Mouse (Mus musculus): ENCODE results near the gene Spred3.

Spred3 gene

DNA sequence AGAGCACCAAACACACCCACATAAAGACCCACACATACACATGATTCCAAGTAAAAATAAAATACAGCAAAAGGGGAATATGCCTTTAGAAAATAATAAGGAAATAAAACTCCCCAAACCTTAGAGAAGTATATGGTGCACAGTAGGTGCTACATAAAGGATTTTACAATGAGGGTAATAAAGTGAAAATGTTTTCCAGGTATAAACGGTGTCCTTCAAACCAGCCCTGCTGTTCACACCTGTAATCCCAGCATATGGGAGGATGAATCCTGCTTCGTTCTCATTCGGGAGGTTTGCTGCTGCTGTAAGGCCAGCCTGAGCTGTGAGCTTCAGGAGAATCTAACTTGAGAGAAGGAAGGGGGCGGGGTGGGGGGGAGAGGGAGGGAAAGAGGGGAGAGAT lies 36.0 kb downstream of the Spred3 start:
- DNase-seq (ENCODE audit: low read depth, low spot score), result no peak

DNA sequence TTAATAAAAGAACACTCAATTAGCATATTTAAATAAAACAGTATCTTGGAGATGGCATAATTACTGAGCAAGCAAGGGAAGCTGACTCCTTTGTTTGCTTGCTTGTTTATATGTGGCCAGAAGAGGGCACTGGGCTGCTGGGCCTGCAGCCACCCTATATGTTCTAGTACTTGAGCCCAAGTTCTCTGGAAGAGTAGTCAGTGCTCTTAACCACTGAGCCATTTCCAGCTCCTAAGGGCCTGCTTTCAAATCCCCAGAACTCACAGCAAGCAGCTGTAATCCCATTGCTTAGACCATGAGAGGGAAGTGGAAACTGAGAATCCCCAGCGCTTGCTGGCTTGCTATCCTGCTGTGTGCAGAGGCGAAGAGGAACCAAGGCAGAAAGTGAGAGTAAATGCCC lies 41.5 kb downstream of the Spred3 start:
- no peak for DNase-seq (ENCODE audit: low read depth, low spot score)

DNA sequence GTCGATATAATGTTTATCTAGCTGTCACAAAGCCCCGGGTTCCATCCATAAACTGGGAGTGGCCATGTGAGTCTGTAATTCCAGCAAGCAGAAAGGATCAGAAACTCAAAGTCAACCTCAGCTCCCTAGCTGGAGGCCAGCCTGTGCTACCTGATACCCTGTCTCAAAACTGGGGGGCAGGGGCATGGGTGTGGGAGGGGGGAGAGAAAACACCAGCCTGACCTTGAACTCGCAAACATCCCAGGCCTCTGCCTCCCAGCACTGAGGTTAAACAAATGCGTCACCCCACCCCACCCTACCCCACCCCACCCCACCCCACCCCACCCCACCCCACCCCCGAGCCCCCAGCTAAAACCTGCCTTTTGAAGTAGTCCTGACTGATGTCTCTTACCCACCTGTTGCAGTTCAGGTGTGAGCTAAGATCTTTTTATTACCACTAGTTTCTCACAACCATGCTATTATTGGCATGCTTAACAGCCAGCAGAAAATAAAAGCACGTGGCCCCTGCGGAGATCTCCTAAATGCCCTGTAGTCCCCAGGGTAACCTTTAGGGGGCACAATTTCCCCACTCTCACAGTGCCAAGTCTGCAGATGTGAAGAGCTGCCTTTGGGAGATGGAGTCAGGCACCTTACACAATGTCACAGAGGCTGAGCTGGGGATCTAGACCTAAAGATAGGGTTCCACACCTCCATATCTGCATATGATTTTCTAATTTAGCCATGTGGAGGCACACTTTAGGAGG lies 43.9 kb downstream of the Spred3 start:
- peak; percentile 30 for DNase-seq (ENCODE audit: low read depth, low spot score)

DNA sequence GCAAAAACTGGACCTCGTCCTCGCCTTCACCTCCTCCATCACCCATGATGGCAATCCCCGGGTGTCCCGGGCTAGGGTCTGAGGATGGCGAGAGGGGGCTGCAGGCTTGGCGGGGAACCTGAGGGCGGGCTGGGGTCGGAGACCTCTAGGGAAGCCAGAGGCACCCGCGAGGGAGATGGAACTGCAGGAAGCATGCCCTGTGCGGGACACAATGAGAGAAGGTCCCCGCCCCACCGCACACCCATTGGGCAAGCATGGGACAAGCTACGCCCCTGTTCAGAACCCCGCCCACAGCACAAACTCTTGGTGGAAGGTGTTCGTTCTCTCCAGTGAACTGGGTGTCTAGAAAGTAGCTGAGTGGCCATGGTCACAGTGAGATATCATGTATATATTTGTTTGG lies 45.2 kb downstream of the Spred3 start, which contains the start of gene Ryr1:
TSS of gene Ryr1 (minus strand) at position 210 of the 400 bp plus-strand sequence.
- DNase-seq (ENCODE audit: low read depth, low spot score), result no peak

DNA sequence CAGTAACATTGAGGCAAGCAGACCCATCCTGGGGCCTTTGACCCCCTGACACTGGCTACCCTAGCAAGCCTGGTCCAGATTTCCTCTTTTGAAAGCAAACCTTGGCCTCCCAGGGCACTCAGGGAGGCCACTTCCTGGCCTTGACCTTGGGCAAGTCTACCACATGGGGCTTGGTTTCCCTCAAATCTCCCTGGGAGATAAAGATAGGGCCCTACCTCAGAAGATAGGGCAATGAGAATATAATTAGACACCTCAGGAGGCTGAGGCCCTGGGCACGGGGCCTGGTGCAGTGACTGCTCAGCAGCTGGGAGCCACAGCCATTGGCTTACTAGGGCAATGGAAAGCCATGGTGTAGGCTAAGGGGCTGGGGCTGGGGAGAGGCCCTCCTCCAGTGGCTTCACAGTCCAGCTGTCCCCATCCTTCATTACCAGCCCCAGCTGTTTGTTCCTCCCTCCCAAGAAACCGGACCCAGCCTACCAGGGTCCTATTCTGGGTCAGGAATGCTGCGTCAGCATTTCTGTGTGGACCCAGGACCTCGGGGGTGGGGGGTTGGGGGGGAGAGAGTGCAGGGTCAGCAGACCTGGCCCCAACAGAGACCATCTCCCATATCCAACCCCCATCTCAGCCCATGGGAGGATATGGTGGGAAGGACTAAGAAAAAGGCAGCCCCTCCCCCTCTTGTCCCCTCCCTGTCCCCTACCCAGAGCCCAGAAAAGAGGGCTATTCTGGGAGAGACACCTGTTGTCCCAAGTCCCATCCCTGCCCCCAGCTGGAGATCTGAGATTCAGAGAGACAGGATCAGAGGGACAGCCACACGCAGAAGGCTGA lies 46.5 kb downstream of the Spred3 start:
- DNase-seq (ENCODE audit: low read depth, low spot score), result no peak

DNA sequence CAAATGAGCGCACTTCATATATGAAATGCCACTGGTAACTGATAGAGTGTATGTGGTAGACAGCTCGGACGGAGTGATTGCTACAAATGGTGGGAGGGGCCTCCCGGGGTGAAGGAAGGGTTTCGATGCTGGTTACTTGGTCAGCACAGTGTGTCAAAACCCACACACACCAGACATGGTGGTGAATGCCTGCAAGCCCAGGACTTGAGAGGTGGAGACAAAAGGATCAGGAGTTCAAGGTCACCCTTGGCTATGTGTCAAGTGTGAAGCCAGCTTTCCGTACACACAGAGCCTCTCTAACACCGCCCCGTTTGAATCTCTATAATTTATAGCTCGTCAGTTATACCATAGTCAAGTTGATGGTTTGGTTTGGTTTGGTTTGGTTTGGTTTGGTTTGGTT lies 47.4 kb downstream of the Spred3 start:
- no peak for DNase-seq (ENCODE audit: low read depth, low spot score)

DNA sequence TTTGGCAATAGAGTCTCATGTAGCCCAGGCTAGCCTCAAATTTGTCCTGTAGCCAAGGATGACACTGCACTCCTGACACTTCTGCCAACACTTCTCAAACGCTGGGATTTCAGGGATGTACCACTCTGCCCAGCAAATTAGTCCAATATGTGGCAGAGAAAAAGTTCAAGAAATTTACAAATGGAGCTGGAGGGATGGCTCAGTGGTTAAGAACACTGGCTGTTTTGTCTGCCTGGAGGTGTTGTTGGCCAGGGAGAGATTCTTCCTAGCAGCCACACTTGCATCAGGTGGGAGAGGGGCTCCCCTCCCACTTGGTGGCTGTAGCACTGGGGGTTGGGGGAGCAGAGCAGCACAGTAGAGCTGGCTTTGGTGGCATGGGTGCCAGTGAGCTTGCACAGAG lies 50.7 kb downstream of the Spred3 start:
- DNase-seq (ENCODE audit: low read depth, low spot score), result no peak

DNA sequence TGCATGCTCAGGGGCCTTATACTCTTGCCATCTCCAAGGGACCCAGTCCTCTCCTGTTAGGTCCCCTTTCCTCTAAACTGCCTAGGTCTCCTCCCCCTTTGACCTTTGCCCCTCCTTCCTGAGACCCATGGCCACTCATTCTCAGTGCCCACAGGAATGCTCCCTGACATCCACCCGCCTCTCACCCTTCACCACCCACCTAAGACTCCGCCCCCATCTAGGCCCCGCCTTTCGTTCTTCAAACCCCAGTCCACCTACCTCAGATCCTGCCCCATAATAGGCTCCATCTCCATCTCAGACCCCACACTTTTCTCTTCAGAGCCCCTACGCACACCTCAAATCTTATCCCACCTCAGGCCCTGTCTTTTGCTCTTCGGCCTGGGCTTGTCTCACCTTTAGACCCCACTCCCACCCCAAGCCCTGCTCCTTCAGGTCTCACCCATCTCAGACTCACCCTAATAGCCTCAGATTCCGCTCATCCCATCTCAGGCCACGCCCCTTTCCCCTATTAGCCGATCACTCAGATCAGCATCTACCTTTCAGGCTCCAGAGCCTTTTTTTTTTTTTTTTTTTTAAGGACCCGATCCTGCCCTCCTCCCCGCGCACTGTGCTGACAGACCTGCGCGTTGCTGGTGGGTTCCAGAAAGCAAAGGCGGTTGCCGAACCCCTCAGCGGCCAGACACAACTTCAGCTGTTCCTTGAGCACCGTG lies 51.9 kb downstream of the Spred3 start:
- no peak for DNase-seq (ENCODE audit: low read depth, low spot score)

DNA sequence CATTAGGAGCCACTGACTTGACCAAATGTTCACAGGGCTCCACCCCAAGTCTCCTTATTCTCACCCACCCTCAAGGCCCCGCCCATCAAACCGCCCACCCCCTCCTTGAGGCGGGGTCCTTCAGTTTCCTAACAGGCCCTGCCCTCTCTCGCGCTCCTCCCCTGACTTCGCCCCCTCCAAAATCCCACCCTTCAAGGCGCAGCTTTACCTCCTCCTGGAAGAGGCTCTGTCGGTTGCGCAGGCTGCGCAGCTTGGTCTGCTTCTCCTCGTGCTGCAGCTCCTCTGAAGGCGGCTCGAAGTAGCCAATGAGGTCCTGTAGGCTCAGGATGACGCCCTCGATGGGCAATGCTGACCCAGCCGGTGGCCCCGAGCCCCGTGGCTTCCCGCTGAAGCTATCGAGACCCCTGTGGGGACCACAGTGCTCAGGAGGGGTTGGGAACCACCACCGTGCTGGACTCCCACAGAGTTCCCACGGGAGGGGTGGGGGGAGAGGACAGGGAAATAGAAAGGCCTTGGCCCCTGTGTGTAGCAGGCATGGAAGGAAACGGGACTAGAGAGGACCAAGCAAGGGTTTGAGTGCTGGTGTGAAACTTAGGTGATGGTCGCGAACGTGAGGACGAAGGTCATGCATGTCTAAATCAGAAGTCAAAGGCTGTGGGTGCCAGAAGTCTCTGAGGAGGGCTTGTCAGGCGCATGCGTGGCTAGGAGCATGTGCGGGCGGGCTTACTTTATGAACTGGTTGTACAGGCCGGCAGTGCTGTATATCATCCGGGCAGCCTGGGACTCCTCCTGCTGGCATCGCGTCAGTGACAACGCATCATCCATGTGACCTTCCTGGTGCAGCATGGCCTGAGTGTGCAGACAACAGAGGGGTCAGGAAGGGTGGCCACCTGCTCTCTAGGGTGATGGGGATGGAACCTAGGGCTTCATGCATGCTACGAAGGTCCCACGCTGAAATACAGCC lies 60.9 kb downstream of the Spred3 start:
- no peak for DNase-seq (ENCODE audit: low read depth, low spot score)

Measured in retina, adult 2 months (tissue).